Mouse (Mus musculus) heart, adult 10 weeks (tissue): ENCODE results near the gene Sardh. TPM values are rescaled to one million over a fixed set of nuclear protein-coding genes. Genes with fewer than 3 reads are reported as not detected.

Experiments used
- polyA plus RNA-seq: library from polyadenylated mRNA; stranded (reverse); fragments of 350-450 nt; fragmentation: Illumina TruSeq; extraction: RNeasy Lipid Tissue Mini Kit (QIAGEN cat#74804); gene quantifications from one replicate; pipeline ENCODE4 v1.2.3, GENCODE M21; 2014; ENCODE audit warnings: low read depth, low replicate concordance

Gene Sardh
- polyA plus RNA-seq: 9.4 TPM

DNA sequence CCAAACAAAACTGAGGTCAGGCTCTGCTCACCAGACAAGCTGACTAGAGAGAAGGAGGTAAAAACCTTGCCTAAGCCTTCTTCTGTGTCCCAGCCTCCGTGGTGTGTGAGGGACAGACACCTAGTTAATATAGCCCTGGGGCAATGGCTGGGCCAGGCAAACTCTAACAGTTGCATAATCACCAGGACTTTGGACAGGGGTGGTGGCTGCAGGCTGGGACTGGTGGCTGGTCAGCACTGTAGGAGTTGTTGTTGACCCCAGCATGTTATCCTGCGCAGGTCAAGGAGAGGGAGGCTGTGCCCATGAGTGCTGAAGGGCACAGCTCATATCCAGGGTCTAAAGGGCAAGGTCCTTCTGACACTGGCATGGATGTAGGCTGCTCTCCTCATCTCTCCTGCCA is at the start of gene Sardh:
Sardh (minus strand) TSS at position 127 of the 400 bp plus-strand sequence.

DNA sequence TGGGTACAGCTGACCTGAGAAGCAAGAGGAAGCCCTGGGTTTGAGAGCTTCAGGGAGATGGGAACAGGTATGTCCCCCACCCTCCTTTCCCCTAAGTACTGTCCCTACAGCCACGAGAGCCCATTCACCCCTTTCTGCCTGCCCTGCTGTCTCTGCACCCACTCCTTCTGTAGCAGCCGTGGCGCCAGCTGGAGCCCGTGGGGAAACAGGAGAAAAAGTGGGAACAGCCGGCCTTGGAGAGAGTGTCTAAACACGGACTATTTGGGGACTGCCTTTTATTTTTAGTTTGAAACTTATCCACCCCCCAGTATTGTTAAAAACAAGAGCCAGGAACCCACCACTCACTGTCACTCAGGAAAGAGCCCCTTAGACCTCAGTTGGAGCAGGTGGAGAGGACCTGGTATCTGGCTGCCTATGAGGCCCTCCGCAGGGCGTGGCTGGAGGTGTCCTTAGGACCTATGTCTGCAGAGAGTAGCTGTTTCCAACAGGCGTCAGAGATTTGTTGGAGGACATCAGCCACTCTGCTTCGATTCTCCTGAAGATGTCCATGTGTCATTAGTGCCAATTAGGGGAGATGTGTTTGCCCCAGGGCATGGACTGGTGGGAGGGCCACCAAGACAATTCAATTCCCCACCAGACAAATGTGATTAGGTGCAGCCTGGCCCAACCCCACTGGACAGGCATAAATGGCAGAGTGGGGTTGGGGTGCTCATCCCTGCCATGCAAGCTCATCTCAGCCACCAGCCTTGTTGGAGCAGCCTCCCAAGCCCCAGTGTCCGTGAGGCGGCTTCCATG is 83.1 kb downstream of the Sardh start, which contains the start of gene Dbh:
Dbh (plus strand) TSS at position 438 of the 795 bp plus-strand sequence.

DNA sequence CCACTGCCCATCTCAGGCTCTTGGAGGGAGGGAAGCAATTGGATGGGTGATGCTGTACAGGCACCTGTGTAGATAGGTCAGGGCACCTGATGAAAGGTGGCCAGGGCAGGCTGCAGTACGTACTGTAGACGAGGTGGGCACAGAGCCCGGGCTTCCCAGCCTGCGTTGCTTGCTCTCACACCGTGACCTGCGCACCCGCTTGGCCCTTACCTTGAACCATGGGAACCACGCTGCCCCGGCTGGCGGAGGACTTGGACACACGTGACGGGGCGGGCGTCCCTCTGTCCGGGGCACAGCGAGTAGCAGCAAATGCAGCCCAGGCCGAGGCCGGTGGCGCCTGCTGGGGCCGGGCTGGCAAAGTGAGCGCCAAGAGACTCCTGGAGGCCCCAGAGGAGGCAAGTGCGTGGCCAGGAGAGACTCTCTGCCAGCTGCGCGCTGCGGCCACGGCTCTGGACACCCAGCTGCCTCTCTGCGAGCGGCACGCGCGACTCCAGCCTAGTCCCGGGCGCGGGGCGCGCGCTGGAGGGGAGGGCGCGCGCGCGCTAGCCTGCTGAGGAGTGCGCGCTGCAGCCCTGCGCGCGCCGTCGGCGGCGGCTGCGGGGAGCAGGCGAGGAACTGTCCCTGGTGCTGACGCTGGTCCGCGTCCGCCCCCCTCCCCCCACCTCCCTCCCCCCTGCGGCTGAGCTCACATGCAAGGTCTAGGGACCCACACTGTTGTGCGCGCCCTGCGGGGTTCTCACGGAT is 106.0 kb downstream of the Sardh start, which contains the start of gene Fam163b:
Fam163b (minus strand) TSS at position 542 of the 744 bp plus-strand sequence.

Other genes with a start within 250 kb of the Sardh start
- 43.6 TPM for gene Cacfd1, start 238.4 kb downstream of the Sardh start, polyA plus RNA-seq
- gene Slc2a6, start 220.3 kb downstream of the Sardh start, polyA plus RNA-seq: 0.34 TPM
- gene Mymk, start 176.2 kb downstream of the Sardh start, polyA plus RNA-seq: not detected
- gene Adamtsl2, start 169.0 kb downstream of the Sardh start, polyA plus RNA-seq: 19.6 TPM
- gene Fam163b, start 105.8 kb downstream of the Sardh start, polyA plus RNA-seq: 0.47 TPM
- gene Dbh, start 83.1 kb downstream of the Sardh start, polyA plus RNA-seq: 2.9 TPM
- gene Vav2, start 178.7 kb upstream of the Sardh start, polyA plus RNA-seq: 10.7 TPM
- 2.5 TPM for gene Brd3os, start 194.0 kb upstream of the Sardh start, polyA plus RNA-seq